Mouse (Mus musculus) G1E (cell line): ENCODE measurements at regions not wholly inside any gene's neighbourhood (a gene's known extent, or its start where the extent isn't known, plus 50 kb on each side); places are given as distances from the start of the nearest gene placed in this dataset.

Experiments
- ATAC-seq: 2 replicates; pipeline ENCODE4 v1.8.0; 2016; ENCODE audit warnings: mild to moderate bottlenecking; ENCODE audit not compliant: insufficient number of reproducible peaks, poor library complexity, low FRiP score, severe bottlenecking; ENCODE audit errors: extremely low read depth
- DNase-seq: peaks from one replicate; pipeline ENCODE4 v3.0.0; 2012; ENCODE audit warnings: low spot score
- H3K27me3 ChIP-seq: 2 replicates; pipeline ENCODE4 v1.6.1; 2012; ENCODE audit warnings: mild to moderate bottlenecking, low read length, inconsistent platforms; ENCODE audit not compliant: insufficient read depth
- H3K36me3 ChIP-seq: replicated peaks from 2 replicates; pipeline ENCODE3; 2012; ENCODE audit warnings: mild to moderate bottlenecking, inconsistent platforms
- H3K4me1 ChIP-seq: 2 replicates; pipeline ENCODE4 v1.6.1; 2012; ENCODE audit warnings: low read depth, low read length, inconsistent platforms, mixed read lengths; ENCODE audit not compliant: insufficient read depth
- H3K4me3 ChIP-seq: 2 replicates; pipeline ENCODE4 v1.5.1; 2012; ENCODE audit warnings: low read depth, mild to moderate bottlenecking, inconsistent platforms, low read length, moderate library complexity, mixed read lengths
- H3K9me3 ChIP-seq: replicated peaks from 2 replicates; pipeline ENCODE4 v1.6.1; 2012; ENCODE audit warnings: inconsistent platforms
- CTCF ChIP-seq: IDR thresholded peaks from 2 replicates; pipeline ENCODE4 v1.5.1; 2012; ENCODE audit warnings: low read depth, low read length, inconsistent platforms, mixed read lengths
- GATA1 ChIP-seq: IDR thresholded peaks from 2 replicates; pipeline ENCODE4 v1.6.1; 2012; ENCODE audit warnings: borderline replicate concordance, low read length, inconsistent platforms, mixed read lengths
- GATA2 ChIP-seq: IDR thresholded peaks from 2 replicates; pipeline ENCODE4 v1.6.1; 2012; ENCODE audit warnings: low read depth, low read length, inconsistent platforms, borderline replicate concordance
- POLR2AphosphoS5 ChIP-seq: IDR thresholded peaks from 2 replicates; pipeline ENCODE4 v1.6.1; 2012; ENCODE audit warnings: low read depth, low read length, inconsistent platforms; ENCODE audit not compliant: insufficient replicate concordance
- TAL1 ChIP-seq: conservative IDR thresholded peaks from 2 replicates; pipeline ENCODE4 v1.6.1; 2012; ENCODE audit warnings: low read depth, low read length, inconsistent platforms, mixed read lengths

- ATAC-seq: no peak
- no peaks in the 10 kb centered on the region for H3K9me3 ChIP-seq
- H3K27me3 ChIP-seq: peaks cover 13% of the 10 kb centered on the region; the same call in 1 of the 2 replicates
- H3K4me1 ChIP-seq: peaks cover 50% of the 10 kb centered on the region
- no peak for DNase-seq
- peak overlapping the region; percentile 56; the same call in 1 of the 2 replicates for H3K4me3 ChIP-seq
- no peaks in the 10 kb centered on the region for H3K36me3 ChIP-seq
- TF ChIP-seq POLR2AphosphoS5: no peak
- TF ChIP-seq CTCF: no peak
- TF ChIP-seq TAL1: no peak
- TF ChIP-seq GATA1: no peak
- TF ChIP-seq GATA2: no peak
Observed at GRCm38 (mm10) chr1:155029195-155029879, 70.1 kb downstream of the Ier5 start.

- DNase-seq: peak; percentile 59
Observed at GRCm38 (mm10) chr1:155028735-155029134, 70.7 kb downstream of the Ier5 start.

GRCm38 (mm10) chr1:155028147-155028546 is 71.3 kb downstream of the Ier5 start:
- H3K4me3 ChIP-seq: no peak overlapping the region
- peaks cover 13% of the 10 kb centered on the region; the same call in 1 of the 2 replicates for H3K27me3 ChIP-seq
- DNase-seq (no peak), ATAC-seq (no peak)
- no peaks in the 10 kb centered on the region for H3K36me3 ChIP-seq
- no peaks in the 10 kb centered on the region for H3K9me3 ChIP-seq
- H3K4me1 ChIP-seq: peaks cover 50% of the 10 kb centered on the region
- TF ChIP-seq GATA2: no peak
- no peak for TF ChIP-seq POLR2AphosphoS5
- TF ChIP-seq GATA1: no peak
- no peak for TF ChIP-seq TAL1
- no peak for TF ChIP-seq CTCF

More at GRCm38 (mm10) chr1:155028735-155029134, 70.7 kb downstream of the Ier5 start:
- Histone ChIP-seq H3K9me3 (no peaks in the 10 kb centered on the region), H3K4me1 (peaks cover 50% of the 10 kb centered on the region), H3K36me3 (no peaks in the 10 kb centered on the region), H3K4me3 (peak overlapping the region; percentile 56; the same call in 1 of the 2 replicates), H3K27me3 (peaks cover 13% of the 10 kb centered on the region; the same call in 1 of the 2 replicates)
- TF ChIP-seq TAL1 (no peak), CTCF (no peak)
- peak; percentile 22; the same call in 1 of the 2 replicates for ATAC-seq

GRCm38 (mm10) chr1:155027583-155027982 is 71.9 kb downstream of the Ier5 start:
- ATAC-seq: no peak; the same call in 1 of the 2 replicates
- peaks cover 47% of the 10 kb centered on the region for H3K4me1 ChIP-seq
- TF ChIP-seq CTCF: no peak
- no peak for TF ChIP-seq TAL1
- no peak for TF ChIP-seq POLR2AphosphoS5
- TF ChIP-seq GATA1: no peak
- TF ChIP-seq GATA2: no peak
- H3K4me3 ChIP-seq: no peak overlapping the region
- H3K36me3 ChIP-seq: no peaks in the 10 kb centered on the region
- H3K9me3 ChIP-seq: no peaks in the 10 kb centered on the region
- H3K27me3 ChIP-seq: peaks cover 13% of the 10 kb centered on the region
- no peak for DNase-seq

GRCm38 (mm10) chr1:155025862-155026478 is 73.5 kb downstream of the Ier5 start:
- ATAC-seq (no peak; the same call in 1 of the 2 replicates), DNase-seq (peak; percentile 38)
- Histone ChIP-seq H3K36me3 (no peaks in the 10 kb centered on the region), H3K27me3 (peaks cover 11% of the 10 kb centered on the region), H3K4me3 (no peak overlapping the region), H3K4me1 (peaks cover 38% of the 10 kb centered on the region), H3K9me3 (no peaks in the 10 kb centered on the region)
- TF ChIP-seq CTCF (peak; percentile 52; the same call in 1 of the 2 replicates), TAL1 (no peak)

GRCm38 (mm10) chr1:155023324-155023723 is 76.1 kb downstream of the Ier5 start:
- no peak for ATAC-seq

More at GRCm38 (mm10) chr1:155023324-155023723, 76.1 kb downstream of the Ier5 start:
- no peak for DNase-seq
- TF ChIP-seq TAL1: no peak
- TF ChIP-seq CTCF: no peak
- TF ChIP-seq GATA2: no peak
- no peak for TF ChIP-seq GATA1
- no peak for TF ChIP-seq POLR2AphosphoS5
- Histone ChIP-seq H3K36me3 (no peaks in the 10 kb centered on the region), H3K4me1 (peaks cover 11% of the 10 kb centered on the region), H3K9me3 (no peaks in the 10 kb centered on the region), H3K4me3 (no peak overlapping the region), H3K27me3 (peaks cover 18% of the 10 kb centered on the region)
